Mouse (Mus musculus): ENCODE measurements around the gene Arl15.

GRCm38 (mm10) chr13:114151698-114152069 is 357.4 kb downstream of the Arl15 start:
- TF ChIP-seq CTCF (IDR thresholded peaks at IDR 0.05; ENCODE audit: low read depth, low read length), result no peak
- no peak for TF ChIP-seq POLR2A (IDR thresholded peaks at IDR 0.05; ENCODE audit: borderline replicate concordance, low read depth, low read length)
